Mouse (Mus musculus) layer of hippocampus, postnatal 25 days (tissue): Measurements from ENCODE around the gene Dpp7. TPM values are rescaled to one million over a fixed set of nuclear protein-coding genes. Genes with fewer than 3 reads are reported as not detected.

Experiments used
- DNase-seq, 2 experiments: peaks; one replicate each; pipeline ENCODE4 v3.0.0; 2022; ENCODE audit warnings: mixed read lengths in 2 of 2, low spot score in 1 of 2; ENCODE audit errors: extremely low spot score in 1 of 2
- total RNA-seq, 2 experiments: library from RNA; stranded (reverse); gene quantifications; 2 replicates each; pipeline ENCODE4 v1.2.3; 2021

Gene Dpp7
- total RNA-seq, 2 experiments from 2014 or later: 30.7 to 31.7 TPM

- peak; percentile 76 to 81 for DNase-seq
Measured at GRCm38 (mm10) chr2:25318971-25319773, 37.0 kb downstream of the Dpp7 start, which contains the start of gene Grin1. Gene Grin1 (minus strand): TSS chr2:25319187.

- DNase-seq: no peak
Measured at GRCm38 (mm10) chr2:25318119-25318966, 37.8 kb downstream of the Dpp7 start.

GRCm38 (mm10) chr2:25311491-25311891 is 44.7 kb downstream of the Dpp7 start:
- DNase-seq: no peak

DNA sequence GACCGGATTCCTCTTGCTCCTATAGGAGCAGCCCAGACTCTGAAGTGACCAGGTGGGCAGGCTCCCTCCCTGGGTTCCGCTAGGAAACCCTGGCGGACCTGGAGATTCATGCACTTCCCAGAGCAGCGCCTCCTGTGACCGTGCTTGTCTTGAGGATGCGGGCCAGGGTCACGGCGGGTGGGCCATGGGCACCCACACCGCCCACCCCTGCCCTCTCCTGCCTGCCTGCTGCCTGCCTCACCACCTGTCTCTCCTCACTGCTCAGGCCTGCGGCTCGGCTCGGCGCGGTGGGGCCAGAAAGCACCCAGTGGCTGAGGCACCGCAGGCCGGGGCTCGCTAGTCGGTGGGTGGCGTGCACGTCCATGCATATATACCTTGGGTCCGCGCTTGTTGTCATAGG is 45.2 kb downstream of the Dpp7 start:
- no peak for DNase-seq

- no peak for DNase-seq
Measured at GRCm38 (mm10) chr2:25310180-25310579, 46.0 kb downstream of the Dpp7 start.

GRCm38 (mm10) chr2:25305587-25306359 is 50.4 kb downstream of the Dpp7 start:
- no peak for DNase-seq

GRCm38 (mm10) chr2:25304657-25305541 is 51.3 kb downstream of the Dpp7 start:
- DNase-seq: no peak

DNA sequence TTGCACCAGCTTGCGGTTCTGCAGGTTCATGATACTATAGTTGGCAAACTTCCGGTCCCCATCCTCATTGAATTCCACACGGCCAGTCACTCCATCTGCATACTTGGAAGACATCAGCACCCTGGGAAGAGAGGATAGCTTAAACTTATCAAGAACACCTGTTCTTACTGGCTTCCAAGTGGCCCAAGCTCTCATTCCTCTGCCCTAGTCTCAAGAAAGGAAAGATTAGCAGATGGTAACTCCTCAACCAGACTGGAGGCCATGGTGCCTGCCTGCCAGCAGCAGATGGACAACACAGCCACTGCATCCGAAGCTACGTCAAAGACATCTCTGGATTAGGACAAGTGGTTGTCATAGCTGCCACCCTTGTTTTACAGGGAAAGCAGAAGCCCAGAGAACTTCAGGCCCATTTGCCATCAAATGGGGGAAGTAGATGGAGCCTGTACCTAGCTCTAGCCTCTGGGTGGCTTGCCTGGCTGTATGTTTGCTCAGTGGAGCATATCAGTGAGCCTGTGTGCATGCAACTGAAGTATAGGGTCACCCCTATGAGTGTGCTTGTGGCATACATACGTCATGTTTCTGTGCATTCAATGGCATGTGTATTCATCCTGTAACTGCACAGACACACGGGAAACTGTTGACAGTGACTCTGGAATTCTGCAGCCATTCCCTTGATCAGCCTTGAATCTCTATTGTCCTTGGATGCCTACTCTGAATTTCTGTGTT is 52.1 kb downstream of the Dpp7 start:
- no peak for DNase-seq

GRCm38 (mm10) chr2:25303452-25303851 is 52.7 kb downstream of the Dpp7 start:
- no peak for DNase-seq

Other genes starting within 250 kb of the Dpp7 start
- gene Nrarp, start 175.6 kb downstream of the Dpp7 start, total RNA-seq: 10 to 100 TPM; 27.5 to 35.7 TPM
- 1 to 10 TPM; 1.5 TPM for gene Tor4a, start 159.5 kb downstream of the Dpp7 start, total RNA-seq
- 10 to 100 TPM; 55.8 to 58.9 TPM for gene Nelfb, start 144.9 kb downstream of the Dpp7 start, total RNA-seq
- gene Stpg3, start 141.7 kb downstream of the Dpp7 start, total RNA-seq: under 1 TPM in 1 of 2 experiments, not detected in 1; 0.32 TPM
- gene Fam166a, start 137.6 kb downstream of the Dpp7 start, total RNA-seq: under 1 TPM in 1 of 2 experiments, not detected in 1; 0.59 TPM
- 100 to 1,000 TPM; 330 to 361 TPM for gene Tubb4b, start 131.7 kb downstream of the Dpp7 start, total RNA-seq
- not detected for gene Slc34a3, start 122.0 kb downstream of the Dpp7 start, total RNA-seq
- not detected for gene Rnf224, start 119.6 kb downstream of the Dpp7 start, total RNA-seq
- gene Rnf208, start 114.1 kb downstream of the Dpp7 start, total RNA-seq: 100 to 1,000 TPM; 230 to 231 TPM
- under 1 TPM in 1 of 2 experiments, not detected in 1; 0.79 TPM for gene Cysrt1, start 113.9 kb downstream of the Dpp7 start, total RNA-seq
- gene AL732309.1, start 109.5 kb downstream of the Dpp7 start, total RNA-seq: 1 to 10 TPM; 3.3 to 5.2 TPM
- gene Tmem203, start 100.9 kb downstream of the Dpp7 start, total RNA-seq: 10 to 100 TPM; 38.1 to 40.5 TPM
- gene Tprn, start 93.7 kb downstream of the Dpp7 start, total RNA-seq: 10 to 100 TPM; 27.0 to 29.4 TPM
- gene Ssna1, start 83.9 kb downstream of the Dpp7 start, total RNA-seq: 10 to 100 TPM; 69.2 to 71.6 TPM
- gene Anapc2, start 83.9 kb downstream of the Dpp7 start, total RNA-seq: 10 to 100 TPM; 85.1 to 86.5 TPM
- not detected for gene Tmem210, start 68.2 kb downstream of the Dpp7 start, total RNA-seq
- gene Lrrc26, start 66.4 kb downstream of the Dpp7 start, total RNA-seq: not detected
- gene Grin1, start 37.2 kb downstream of the Dpp7 start, total RNA-seq: 100 to 1,000 TPM; 405 to 487 TPM
- gene Man1b1, start 24.0 kb downstream of the Dpp7 start, total RNA-seq: 10 to 100 TPM; 53.7 to 56.1 TPM
- gene Uap1l1, start 9.3 kb upstream of the Dpp7 start, total RNA-seq: 10 to 100 TPM; 14.2 to 14.3 TPM
- gene Sapcd2, start 16.0 kb upstream of the Dpp7 start, total RNA-seq: 1 to 10 TPM; 5.8 to 6.0 TPM
- gene Entpd2, start 39.5 kb upstream of the Dpp7 start, total RNA-seq: 10 to 100 TPM; 15.3 to 18.0 TPM
- 100 to 1,000 TPM; 427 to 450 TPM for gene Npdc1, start 43.0 kb upstream of the Dpp7 start, total RNA-seq
- gene Fut7, start 66.9 kb upstream of the Dpp7 start, total RNA-seq: under 1 TPM; 0.12 to 0.49 TPM
- 100 to 1,000 TPM; 160 to 172 TPM for gene Abca2, start 72.3 kb upstream of the Dpp7 start, total RNA-seq
- gene Clic3, start 100.5 kb upstream of the Dpp7 start, total RNA-seq: under 1 TPM; 0.47 to 0.73 TPM
- gene Paxx, start 104.7 kb upstream of the Dpp7 start, total RNA-seq: 10 to 100 TPM; 56.6 to 58.9 TPM
- gene Ptgds, start 113.7 kb upstream of the Dpp7 start, total RNA-seq: 100 to 1,000 TPM; 329 to 404 TPM
- gene Lcn12, start 137.6 kb upstream of the Dpp7 start, total RNA-seq: not detected
- gene Fbxw5, start 144.4 kb upstream of the Dpp7 start, total RNA-seq: 100 to 1,000 TPM; 114 to 131 TPM
- gene C8g, start 145.4 kb upstream of the Dpp7 start, total RNA-seq: 1 to 10 TPM in 1 of 2 experiments, under 1 TPM in 1; 0.87 to 1.1 TPM
- gene Traf2, start 190.6 kb upstream of the Dpp7 start, total RNA-seq: 10 to 100 TPM in 1 of 2 experiments, 1 to 10 TPM in 1; 9.5 to 10.5 TPM
- 100 to 1,000 TPM; 211 to 232 TPM for gene Edf1, start 201.5 kb upstream of the Dpp7 start, total RNA-seq
- 1 to 10 TPM; 1.9 to 2.3 TPM for gene Mamdc4, start 218.5 kb upstream of the Dpp7 start, total RNA-seq
- 10 to 100 TPM; 67.9 to 75.4 TPM for gene Phpt1, start 218.9 kb upstream of the Dpp7 start, total RNA-seq
- gene Ajm1, start 225.4 kb upstream of the Dpp7 start, total RNA-seq: 100 to 1,000 TPM; 104 to 117 TPM